22 mouse cellular contexts compared by ENCODE assay signal in the genomic region with DNA sequence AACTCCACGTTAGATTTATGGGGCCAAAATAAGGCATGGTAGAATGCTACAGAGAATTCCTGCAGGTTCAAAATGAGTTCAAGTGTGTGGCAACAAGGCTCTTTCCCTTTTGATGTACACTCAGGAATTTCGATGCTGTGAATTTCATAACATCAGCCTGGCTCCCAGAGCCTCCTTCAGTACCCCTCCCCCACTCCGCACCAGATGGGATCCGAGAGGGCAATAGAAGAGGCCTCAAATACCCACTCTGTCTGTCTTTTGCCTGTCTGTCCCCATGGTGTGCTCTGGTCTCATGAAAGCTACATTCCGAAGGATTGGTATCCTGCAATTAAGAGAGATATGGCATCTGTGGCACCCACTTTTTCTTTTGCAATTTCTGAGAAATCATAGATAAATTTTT.
DNase-seq lines count a peak whose midpoint lies in the region; ATAC-seq lines count a peak whose summit lies in the region.
"Had no signal": no experiment of that assay in that cellular context is flagged by ENCODE, and none has a peak within 500 bp of the region (broad histone marks: within the 10 kb centered on the region; RNA-seq: fewer than 3 reads in every experiment).

No protein-coding gene starts in this region.

- ATAC-seq in embryonic facial prominence, embryonic 11.5 days (replicated peaks; ENCODE audit: insufficient number of reproducible peaks, low FRiP score, low TSS enrichment, low read depth): no peak
- ATAC-seq in neural tube, embryonic 11.5 days (ENCODE audit: insufficient read depth, low FRiP score, low TSS enrichment): no peak
- ATAC-seq: CD4-positive, CD25-positive, alpha-beta regulatory T cell, adult 4 months; forebrain, postnatal 0 days; intestine, postnatal 0 days; liver, embryonic 12.5 days; midbrain, embryonic 13.5 days had no signal

- H3K4me3 ChIP-seq in embryonic facial prominence, embryonic 11.5 days (ENCODE audit: low read depth, low read length): no peak overlapping the region
- H3K4me3 ChIP-seq in embryonic facial prominence, embryonic 10.5 days: no peak overlapping the region
- no peak overlapping the region for H3K4me3 ChIP-seq in neural tube, embryonic 11.5 days (ENCODE audit: low read depth, low read length)
- H3K4me3 ChIP-seq: limb, embryonic 13.5 days; liver, embryonic 12.5 days; midbrain, embryonic 13.5 days; neural tube, embryonic 13.5 days had no signal

- no peaks in the 10 kb centered on the region for H3K4me1 ChIP-seq in embryonic facial prominence, embryonic 11.5 days (ENCODE audit: control insufficient read depth, insufficient read depth, low read length)
- peaks cover under 1% of the 10 kb centered on the region for H3K4me1 ChIP-seq in embryonic facial prominence, embryonic 10.5 days
- peaks cover 6% of the 10 kb centered on the region; the same call in 1 of the 2 replicates for H3K4me1 ChIP-seq in neural tube, embryonic 11.5 days (ENCODE audit: control insufficient read depth, insufficient read depth, low read length)
- H3K4me1 ChIP-seq: liver, embryonic 12.5 days had no signal

- no peak overlapping the region for H3K4me2 ChIP-seq in embryonic facial prominence, embryonic 11.5 days (ENCODE audit: low read depth, low read length)
- no peak overlapping the region for H3K4me2 ChIP-seq in neural tube, embryonic 11.5 days (ENCODE audit: low read depth)
- H3K4me2 ChIP-seq: limb, embryonic 13.5 days; liver, embryonic 12.5 days; midbrain, embryonic 13.5 days; neural tube, embryonic 13.5 days had no signal

- H3K9me3 ChIP-seq in embryonic facial prominence, embryonic 11.5 days (replicated peaks; ENCODE audit: control insufficient read depth, low read length): no peaks in the 10 kb centered on the region
- no peaks in the 10 kb centered on the region for H3K9me3 ChIP-seq in embryonic facial prominence, embryonic 10.5 days
- H3K9me3 ChIP-seq in neural tube, embryonic 11.5 days (ENCODE audit: control insufficient read depth, low read length): no peaks in the 10 kb centered on the region
- H3K9me3 ChIP-seq: limb, embryonic 13.5 days; liver, embryonic 12.5 days; midbrain, embryonic 13.5 days; neural tube, embryonic 13.5 days had no signal

- no peaks in the 10 kb centered on the region for H3K27me3 ChIP-seq in embryonic facial prominence, embryonic 11.5 days (ENCODE audit: control insufficient read depth, insufficient read depth, low read length)
- H3K27me3 ChIP-seq in embryonic facial prominence, embryonic 10.5 days (replicated peaks; ENCODE audit: low read depth, poor library complexity, severe bottlenecking): peaks cover 36% of the 10 kb centered on the region
- no peaks in the 10 kb centered on the region for H3K27me3 ChIP-seq in neural tube, embryonic 11.5 days (ENCODE audit: control insufficient read depth, insufficient read depth, low read length)
- H3K27me3 ChIP-seq: neural tube, embryonic 13.5 days had no signal

- no peak overlapping the region for H3K9ac ChIP-seq in embryonic facial prominence, embryonic 11.5 days (replicated peaks; ENCODE audit: low read length)
- H3K9ac ChIP-seq in neural tube, embryonic 11.5 days (ENCODE audit: low read length): no peak overlapping the region
- H3K9ac ChIP-seq: forebrain, postnatal 0 days; limb, embryonic 13.5 days; liver, embryonic 12.5 days; midbrain, embryonic 13.5 days; neural tube, embryonic 13.5 days had no signal

- no peaks in the 10 kb centered on the region for H3K36me3 ChIP-seq in embryonic facial prominence, embryonic 11.5 days (replicated peaks; ENCODE audit: control insufficient read depth, insufficient read depth, low read depth, low read length)
- no peaks in the 10 kb centered on the region for H3K36me3 ChIP-seq in embryonic facial prominence, embryonic 10.5 days (replicated peaks)
- H3K36me3 ChIP-seq in neural tube, embryonic 11.5 days (ENCODE audit: control insufficient read depth, insufficient read depth, low read length): no peaks in the 10 kb centered on the region
- H3K36me3 ChIP-seq: limb, embryonic 13.5 days; liver, embryonic 12.5 days; midbrain, embryonic 13.5 days; neural tube, embryonic 13.5 days had no signal

- no peak overlapping the region for H3K27ac ChIP-seq in embryonic facial prominence, embryonic 11.5 days (replicated peaks; ENCODE audit: low read depth, low read length)
- no peak overlapping the region for H3K27ac ChIP-seq in embryonic facial prominence, embryonic 10.5 days (replicated peaks)
- no peak overlapping the region for H3K27ac ChIP-seq in neural tube, embryonic 11.5 days (ENCODE audit: low read depth, low read length)
- H3K27ac ChIP-seq: limb, embryonic 13.5 days; liver, embryonic 12.5 days; midbrain, embryonic 13.5 days; neural tube, embryonic 13.5 days had no signal

- peak; percentile 30 for DNase-seq in embryonic facial prominence, embryonic 11.5 days (ENCODE audit: low spot score)
- no peak for DNase-seq in embryonic facial prominence, embryonic 10.5 days (ENCODE audit: low spot score)
- peak; percentile 12 for DNase-seq in lung, postnatal 14 days
- DNase-seq in lung, postnatal 10 days: no peak
- DNase-seq in embryo, embryonic 10.5 days (ENCODE audit: low spot score): peak; percentile 61
- DNase-seq in neural tube, embryonic 11.5 days (ENCODE audit: low spot score): peak; percentile 61
- DNase-seq in urinary bladder, adult 2 months (ENCODE audit: low spot score): no peak
- DNase-seq: adrenal gland, adult 2 months; cerebellum, adult 11 months; cerebellum, adult 9-11 months; forebrain, postnatal 0 days; gastrocnemius, postnatal 36 days; heart, postnatal 4 days; kidney, postnatal 36 days; thymus, adult 18-20 months; thymus, postnatal 36 days had no signal

- WGBS in embryonic facial prominence, embryonic 11.5 days: 57% methylated on average over 5 of the region's 5 CpGs
- 72% methylated on average over 5 of the region's 5 CpGs for WGBS in embryonic facial prominence, embryonic 10.5 days
- 33% methylated on average over 5 of the region's 5 CpGs for WGBS in neural tube, embryonic 11.5 days

Comparison
In these comparisons a context has a peak if more than half of its experiments do, and no peak if none do; other contexts are left out.
1. DNase-seq: peak in embryonic facial prominence, embryonic 11.5 days (single experiment), lung, postnatal 14 days (single experiment), embryo, embryonic 10.5 days (single experiment) and neural tube, embryonic 11.5 days (single experiment); none in embryonic facial prominence, embryonic 10.5 days (single experiment), lung, postnatal 10 days (single experiment) and urinary bladder, adult 2 months (single experiment).